Mouse (Mus musculus) kidney, embryonic 16.5 days (tissue): Measurements from ENCODE around the gene Vamp9. TPM values are rescaled to one million over a fixed set of nuclear protein-coding genes. Genes with fewer than 3 reads are reported as not detected.

Experiments used
- ATAC-seq: fragments of 200-750 bp; cut with Nextera tagmentation; 2 replicates; pipeline ENCODE4 v1.8.0; 2017; ENCODE audit warnings: moderate TSS enrichment; ENCODE audit not compliant: low FRiP score, low TSS enrichment
- H3K27ac ChIP-seq: fragments of 300-500 bp; sonication (generic); 2 replicates; pipeline ENCODE4 v1.5.1; 2014; ENCODE audit warnings: low read length
- H3K27me3 ChIP-seq: fragments of 300-500 bp; sonication (generic); 2 replicates; pipeline ENCODE4 v1.6.1; 2014; ENCODE audit warnings: low read length, control low read depth, mixed read lengths; ENCODE audit not compliant: insufficient read depth
- H3K36me3 ChIP-seq: fragments of 300-500 bp; sonication (generic); 2 replicates; pipeline ENCODE4 v1.6.1; 2014; ENCODE audit warnings: low read length, control low read depth, mixed read lengths; ENCODE audit not compliant: insufficient read depth
- H3K4me1 ChIP-seq: fragments of 300-500 bp; sonication (generic); 2 replicates; pipeline ENCODE4 v1.6.1; 2014; ENCODE audit warnings: low read length, control low read depth, mixed read lengths; ENCODE audit not compliant: insufficient read depth
- H3K4me2 ChIP-seq: fragments of 300-500 bp; sonication (generic); replicated peaks from 2 replicates; pipeline ENCODE4 v1.6.1; 2014; ENCODE audit warnings: low read depth, low read length
- H3K4me3 ChIP-seq: fragments of 300-500 bp; sonication (generic); 2 replicates; pipeline ENCODE4 v1.5.1; 2014; ENCODE audit warnings: mild to moderate bottlenecking, low read length
- H3K9ac ChIP-seq: fragments of 300-500 bp; sonication (generic); replicated peaks from 2 replicates; pipeline ENCODE4 v1.6.1; 2014; ENCODE audit warnings: low read length
- H3K9me3 ChIP-seq: fragments of 300-500 bp; sonication (generic); 2 replicates; pipeline ENCODE4 v1.6.1; 2016; ENCODE audit warnings: low read length, control low read depth
- WGBS: fragments of 180-500 bp; shearing (Covaris S2); extraction: QIAGEN DNeasy Blood & Tissue Kit; methylation state at CpG from one replicate; pipeline ENCODE4 v1.1.7; 2014; 5-methylcytosine and 5-hydroxymethylcytosine counted together
- polyA plus RNA-seq: library from polyadenylated mRNA; unstranded; fragments of >200 nt; fragmentation: Nextera tagmentation; extraction: Ambion mirVana; gene quantifications from 2 replicates; pipeline ENCODE4 v1.2.1, GENCODE M21; 2015

Gene Vamp9
- polyA plus RNA-seq, 1 experiment from 2014 or later = 0.42 TPM

GRCm38 (mm10) chr5:99975776-99976175 lies 69.7 kb downstream of the Vamp9 start:
- no peak overlapping the region for H3K27ac ChIP-seq
- 64% methylated on average over 1 of the region's 1 CpGs for WGBS
- H3K9ac ChIP-seq = no peak overlapping the region
- peaks cover 31% of the 10 kb centered on the region for H3K4me1 ChIP-seq
- H3K27me3 ChIP-seq = no peaks in the 10 kb centered on the region
- H3K4me2 ChIP-seq = peak overlapping the region; percentile 95
- ATAC-seq = no peak
- H3K36me3 ChIP-seq = peaks cover 6% of the 10 kb centered on the region
- peak overlapping the region; percentile 41 for H3K4me3 ChIP-seq
- H3K9me3 ChIP-seq = no peaks in the 10 kb centered on the region

- Histone ChIP-seq H3K27me3 (no peaks in the 10 kb centered on the region), H3K4me3 (peak overlapping the region; percentile 95), H3K36me3 (peaks cover 5% of the 10 kb centered on the region; the same call in 1 of the 2 replicates), H3K4me1 (peaks cover 31% of the 10 kb centered on the region), H3K4me2 (peak overlapping the region; percentile 95), H3K9me3 (no peaks in the 10 kb centered on the region), H3K27ac (no peak overlapping the region; the same call in 1 of the 2 replicates), H3K9ac (peak overlapping the region; percentile 99)
- WGBS = 5% methylated on average over 8 of the region's 8 CpGs
- ATAC-seq = no peak
Observed at GRCm38 (mm10) chr5:99976334-99976955, 70.4 kb downstream of the Vamp9 start.

GRCm38 (mm10) chr5:99977516-99978301 lies 71.7 kb downstream of the Vamp9 start:
- no peaks in the 10 kb centered on the region for H3K9me3 ChIP-seq
- H3K27ac ChIP-seq = peak overlapping the region; percentile 100

GRCm38 (mm10) chr5:99978699-99979442 lies 72.8 kb downstream of the Vamp9 start, which contains the start of the genes Hnrnpd and 4930524J08Rik:
TSS of gene Hnrnpd (minus strand) at chr5:99978938.
TSS of gene 4930524J08Rik (plus strand) at chr5:99979061.
- peak within 1 kb of the TSS; percentile 100 for H3K27ac ChIP-seq
- H3K9me3 ChIP-seq = no peaks in the 10 kb centered on the region
- H3K4me2 ChIP-seq = peak within 1 kb of the TSS; percentile 95
- H3K27me3 ChIP-seq = no peaks in the 10 kb centered on the region
- peak; percentile 97 for ATAC-seq
- H3K36me3 ChIP-seq = peaks cover 3% of the 10 kb centered on the region; the same call in 1 of the 2 replicates
- H3K4me3 ChIP-seq = peak within 1 kb of the TSS; percentile 95
- H3K4me1 ChIP-seq = peaks cover 20% of the 10 kb centered on the region
- under 1% methylated on average over 70 of the region's 97 CpGs for WGBS
- peak within 1 kb of the TSS; percentile 99 for H3K9ac ChIP-seq

More at GRCm38 (mm10) chr5:99977516-99978301, 71.7 kb downstream of the Vamp9 start:
- Histone ChIP-seq H3K4me3 (peak overlapping the region; percentile 95), H3K4me1 (peaks cover 30% of the 10 kb centered on the region), H3K36me3 (peaks cover 5% of the 10 kb centered on the region; the same call in 1 of the 2 replicates), H3K9ac (peak overlapping the region; percentile 99), H3K4me2 (peak overlapping the region; percentile 95), H3K27me3 (no peaks in the 10 kb centered on the region)
- under 1% methylated on average over 48 of the region's 50 CpGs for WGBS
- peak; percentile 72 for ATAC-seq

DNA sequence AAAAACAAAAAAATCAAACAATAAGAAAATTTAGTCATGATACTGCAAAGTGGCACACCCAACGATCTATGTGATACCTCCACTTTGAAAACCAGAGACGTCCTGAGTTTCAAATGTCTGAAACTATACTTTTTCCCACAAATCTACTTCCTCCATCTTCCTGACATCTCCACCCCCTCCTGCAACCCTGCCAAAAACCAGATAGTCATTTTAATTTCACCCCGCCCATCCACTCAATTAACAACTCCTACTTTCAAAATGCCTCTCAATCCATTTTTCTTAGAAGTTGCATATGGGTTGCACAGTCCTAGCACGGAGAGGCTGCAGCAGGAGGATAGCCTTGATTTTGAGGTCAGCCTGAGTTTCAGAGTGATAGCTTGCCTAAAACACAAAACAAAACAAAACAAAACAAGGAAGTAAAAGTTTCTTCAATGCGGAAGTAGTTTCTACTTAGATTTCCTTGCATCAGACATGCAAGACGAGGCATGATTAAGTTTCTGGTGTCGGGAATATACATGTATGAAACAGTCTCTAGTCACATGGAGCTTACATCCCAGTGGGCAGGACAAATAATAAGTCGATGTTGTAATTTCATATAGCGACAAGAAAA lies 77.5 kb downstream of the Vamp9 start:
- no peak overlapping the region for H3K9ac ChIP-seq
- no peaks in the 10 kb centered on the region for H3K27me3 ChIP-seq
- 88% methylated on average over 9 of the region's 9 CpGs for WGBS
- no peaks in the 10 kb centered on the region for H3K36me3 ChIP-seq
- H3K4me3 ChIP-seq = no peak overlapping the region
- no peak overlapping the region for H3K4me2 ChIP-seq
- no peak for ATAC-seq
- no peaks in the 10 kb centered on the region for H3K9me3 ChIP-seq
- H3K4me1 ChIP-seq = peaks cover 3% of the 10 kb centered on the region; the same call in 1 of the 2 replicates
- H3K27ac ChIP-seq = no peak overlapping the region

GRCm38 (mm10) chr5:99994166-99994565 lies 88.1 kb downstream of the Vamp9 start:
- Histone ChIP-seq H3K9ac (no peak overlapping the region), H3K4me1 (no peaks in the 10 kb centered on the region), H3K4me2 (no peak overlapping the region), H3K27me3 (no peaks in the 10 kb centered on the region), H3K27ac (no peak overlapping the region), H3K4me3 (no peak overlapping the region), H3K36me3 (no peaks in the 10 kb centered on the region), H3K9me3 (0 out of 2 replicates have a peak, but pooled peaks cover 4% of the 10 kb centered on the region)
- 66% methylated on average over 3 of the region's 3 CpGs for WGBS
- ATAC-seq = no peak

DNA sequence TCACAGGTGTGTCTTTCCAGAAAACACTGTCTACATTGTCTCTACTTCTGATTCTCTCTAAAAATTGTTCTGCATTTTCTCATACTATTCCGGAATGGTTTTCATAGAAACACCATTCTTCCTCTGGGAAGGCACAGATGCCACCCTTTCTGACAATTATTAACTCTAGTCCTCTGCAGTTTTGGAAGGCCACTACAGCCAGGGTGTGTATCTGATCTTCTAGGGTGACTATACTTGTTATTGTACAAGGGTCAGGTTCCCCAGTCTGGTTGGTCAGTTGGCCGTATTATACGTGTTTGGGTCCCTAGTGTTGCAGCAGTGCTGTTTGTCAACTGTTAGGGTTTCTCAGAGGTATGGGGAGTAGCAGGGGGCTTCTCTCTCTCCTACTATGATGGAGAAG lies 88.6 kb downstream of the Vamp9 start:
- H3K27ac ChIP-seq = no peak overlapping the region
- ATAC-seq = no peak

GRCm38 (mm10) chr5:100000048-100000447 lies 94.0 kb downstream of the Vamp9 start:
- Histone ChIP-seq H3K4me3 (no peak overlapping the region), H3K27me3 (no peaks in the 10 kb centered on the region), H3K4me1 (no peaks in the 10 kb centered on the region), H3K36me3 (no peaks in the 10 kb centered on the region), H3K27ac (no peak overlapping the region), H3K9ac (no peak overlapping the region), H3K4me2 (no peak overlapping the region), H3K9me3 (0 out of 2 replicates have a peak, but pooled peaks cover 4% of the 10 kb centered on the region)
- ATAC-seq = no peak
- 80% methylated on average over 7 of the region's 7 CpGs for WGBS

More for the DNA sequence above, 88.6 kb downstream of the Vamp9 start:
- Histone ChIP-seq H3K36me3 (no peaks in the 10 kb centered on the region), H3K27me3 (no peaks in the 10 kb centered on the region), H3K4me1 (no peaks in the 10 kb centered on the region), H3K4me3 (no peak overlapping the region), H3K4me2 (no peak overlapping the region), H3K9me3 (0 out of 2 replicates have a peak, but pooled peaks cover 4% of the 10 kb centered on the region), H3K9ac (no peak overlapping the region)
- WGBS = 90% methylated on average over 3 of the region's 3 CpGs

- no peak overlapping the region for H3K4me2 ChIP-seq
- no peak overlapping the region for H3K27ac ChIP-seq
- H3K4me1 ChIP-seq = no peaks in the 10 kb centered on the region
- WGBS = 50% methylated on average over 6 of the region's 8 CpGs
- no peak overlapping the region for H3K9ac ChIP-seq
- H3K36me3 ChIP-seq = no peaks in the 10 kb centered on the region
- H3K9me3 ChIP-seq = 0 out of 2 replicates have a peak, but pooled peaks cover 4% of the 10 kb centered on the region
- H3K27me3 ChIP-seq = no peaks in the 10 kb centered on the region
- H3K4me3 ChIP-seq = no peak overlapping the region
- 0 out of 2 replicates have a peak, but pooled peaks have one; percentile 51 for ATAC-seq
Observed at GRCm38 (mm10) chr5:100000500-100000899, 94.4 kb downstream of the Vamp9 start.
